Mouse (Mus musculus) cerebellum, adult 2 months (tissue): ENCODE measurements around the gene Wdr25.

Experiments
- CTCF ChIP-seq: fragments of 200-500 bp; IDR thresholded peaks from 2 replicates; pipeline ENCODE4 v1.5.1; 2011; ENCODE audit warnings: low read depth, mild to moderate bottlenecking, control low read depth, low read length, moderate library complexity, borderline replicate concordance; ENCODE audit not compliant: insufficient read depth
- POLR2A ChIP-seq: fragments of 200-500 bp; IDR thresholded peaks from 2 replicates; pipeline ENCODE4 v1.6.1; 2011; ENCODE audit warnings: low read length, control low read depth, borderline replicate concordance; ENCODE audit not compliant: insufficient read depth

DNA sequence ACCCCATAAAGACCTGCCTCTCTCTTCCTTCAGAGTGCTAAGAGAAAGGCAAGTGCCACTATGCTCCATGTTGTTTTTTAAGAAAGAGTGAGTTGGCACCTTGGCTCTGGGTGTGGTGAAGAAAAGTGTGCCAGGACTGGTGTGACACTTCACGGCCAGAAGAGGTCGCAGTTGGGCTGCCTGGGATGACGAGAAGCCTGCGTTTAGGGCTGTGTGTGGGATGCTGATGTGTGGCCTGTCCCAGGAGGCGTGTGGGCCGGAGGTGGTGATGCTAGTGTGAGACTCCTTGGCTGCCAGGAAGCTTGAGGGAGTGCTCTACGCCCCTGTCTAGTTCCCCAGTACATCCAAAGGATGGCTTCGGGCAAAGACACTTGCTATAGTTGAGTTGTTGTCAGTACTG lies 9.5 kb downstream of the Wdr25 start:
- peak; percentile 94 for TF ChIP-seq CTCF
- no peak for TF ChIP-seq POLR2A
